9 mouse cellular contexts compared by ENCODE assay signal in the genomic region with DNA sequence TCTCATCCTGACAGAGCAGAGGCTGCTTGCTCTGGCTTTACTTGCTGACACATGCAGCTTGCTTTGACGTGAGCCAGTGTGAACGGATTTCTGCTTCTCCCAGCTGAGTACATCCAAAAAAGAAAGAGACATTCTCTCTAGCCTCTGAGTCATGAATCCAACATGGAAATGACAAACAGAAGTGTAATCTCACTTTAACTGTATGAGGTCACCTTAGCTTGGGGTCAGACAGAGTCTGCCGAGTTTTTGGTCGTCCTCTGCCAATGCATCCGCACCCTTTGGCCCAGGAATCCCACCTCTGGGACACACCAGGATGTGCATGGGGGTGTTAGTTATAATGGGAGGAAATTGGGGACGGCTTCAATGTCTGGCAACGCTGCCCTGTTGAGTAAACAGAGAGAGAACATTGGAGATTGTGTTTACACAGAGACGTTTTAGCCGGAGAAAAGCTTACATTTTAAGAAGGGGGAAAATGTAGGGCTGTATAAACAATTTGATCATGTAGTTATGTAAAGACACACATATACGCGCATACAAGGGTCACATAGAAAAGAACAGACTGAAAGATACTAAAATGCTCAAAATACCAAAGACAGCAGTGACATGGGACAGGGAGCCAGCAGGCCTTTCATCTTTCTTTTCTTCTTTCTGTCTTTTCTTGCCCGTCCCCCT. TPM values are rescaled to one million over a fixed set of nuclear protein-coding genes. Genes with fewer than 3 reads are reported as not detected.
DNase-seq lines count a peak whose midpoint lies in the region; ATAC-seq and TF ChIP-seq lines count a peak whose summit lies in the region.
"Had no signal": no experiment of that assay in that cellular context is flagged by ENCODE, and none has a peak within 500 bp of the region (broad histone marks: within the 10 kb centered on the region; RNA-seq: fewer than 3 reads in every experiment).

No protein-coding gene starts in this region.

- ATAC-seq in embryonic facial prominence, embryonic 15.5 days (ENCODE audit: insufficient number of reproducible peaks, low FRiP score, low TSS enrichment, low read depth): peak; percentile 72; the same call in 1 of the 2 replicates
- no peak for ATAC-seq in midbrain, embryonic 15.5 days (replicated peaks)
- no peak for ATAC-seq in forebrain, postnatal 0 days

- no peaks in the 10 kb centered on the region for H3K9me3 ChIP-seq in embryonic facial prominence, embryonic 15.5 days (replicated peaks)
- no peaks in the 10 kb centered on the region for H3K9me3 ChIP-seq in midbrain, embryonic 15.5 days
- no peaks in the 10 kb centered on the region for H3K9me3 ChIP-seq in forebrain, postnatal 0 days (ENCODE audit: low read length)

- peaks cover 11% of the 10 kb centered on the region; the same call in 1 of the 2 replicates for H3K4me1 ChIP-seq in embryonic facial prominence, embryonic 15.5 days
- H3K4me1 ChIP-seq in small intestine, adult 2 months (ENCODE audit: control insufficient read depth, insufficient read depth, insufficient read length, low read length): peaks cover 2% of the 10 kb centered on the region; the same call in 1 of the 2 replicates
- H3K4me1 ChIP-seq in midbrain, embryonic 15.5 days: no peaks in the 10 kb centered on the region
- no peaks in the 10 kb centered on the region for H3K4me1 ChIP-seq in forebrain, postnatal 0 days (ENCODE audit: insufficient read depth)

- no peak for DNase-seq in left cerebral cortex, adult 2 months (ENCODE audit: extremely low spot score in 1 of 2, low spot score in 2 of 2)
- no peak for DNase-seq in left cerebral cortex, adult 11 months (ENCODE audit: low spot score)
- peak; percentile 65 to 71 for DNase-seq in heart, postnatal 14 days
- no peak for DNase-seq in liver
- no peak for DNase-seq in forebrain, postnatal 0 days
- DNase-seq: midbrain, embryonic 14.5 days had no signal

- no peaks in the 10 kb centered on the region for H3K36me3 ChIP-seq in embryonic facial prominence, embryonic 15.5 days
- no peaks in the 10 kb centered on the region for H3K36me3 ChIP-seq in small intestine, adult 2 months (ENCODE audit: control insufficient read depth, insufficient read depth, low read length)
- H3K36me3 ChIP-seq in midbrain, embryonic 15.5 days (replicated peaks): no peaks in the 10 kb centered on the region
- H3K36me3 ChIP-seq in forebrain, postnatal 0 days (ENCODE audit: insufficient read depth): no peaks in the 10 kb centered on the region

- no peaks in the 10 kb centered on the region for H3K27me3 ChIP-seq in embryonic facial prominence, embryonic 15.5 days
- H3K27me3 ChIP-seq in small intestine, adult 2 months (ENCODE audit: control insufficient read depth, insufficient read depth, low read length): no peaks in the 10 kb centered on the region
- H3K27me3 ChIP-seq in midbrain, embryonic 15.5 days (replicated peaks): 0 out of 2 replicates have a peak, but pooled peaks cover 2% of the 10 kb centered on the region
- no peaks in the 10 kb centered on the region for H3K27me3 ChIP-seq in forebrain, postnatal 0 days (ENCODE audit: insufficient read depth, low read length)

- no peak overlapping the region for H3K4me2 ChIP-seq in embryonic facial prominence, embryonic 15.5 days (replicated peaks)
- H3K4me2 ChIP-seq in midbrain, embryonic 15.5 days: no peak overlapping the region
- H3K4me2 ChIP-seq in forebrain, postnatal 0 days (ENCODE audit: low read depth): no peak overlapping the region

- no peak for TF ChIP-seq POLR2A in small intestine, adult 2 months (IDR thresholded peaks at IDR 0.05; ENCODE audit: low read depth, low read length)

- peak overlapping the region; percentile 16; the same call in 1 of the 2 replicates for H3K27ac ChIP-seq in left cerebral cortex, adult 2 months
- peak overlapping the region; percentile 68 for H3K27ac ChIP-seq in embryonic facial prominence, embryonic 15.5 days (replicated peaks)
- H3K27ac ChIP-seq in small intestine, adult 2 months (ENCODE audit: insufficient read depth, low read depth, low read length): peak overlapping the region; percentile 83
- no peak overlapping the region for H3K27ac ChIP-seq in midbrain, embryonic 15.5 days
- H3K27ac ChIP-seq in forebrain, postnatal 0 days (ENCODE audit: low read depth, low read length): no peak overlapping the region

- no peak overlapping the region for H3K9ac ChIP-seq in embryonic facial prominence, embryonic 15.5 days
- no peak overlapping the region for H3K9ac ChIP-seq in midbrain, embryonic 15.5 days
- H3K9ac ChIP-seq in forebrain, postnatal 0 days: no peak overlapping the region

- no peak overlapping the region for H3K4me3 ChIP-seq in left cerebral cortex, adult 2 months
- H3K4me3 ChIP-seq in embryonic facial prominence, embryonic 15.5 days (replicated peaks): no peak overlapping the region
- H3K4me3 ChIP-seq in small intestine, adult 2 months (ENCODE audit: low read depth, low read length): no peak overlapping the region
- no peak overlapping the region for H3K4me3 ChIP-seq in midbrain, embryonic 15.5 days
- no peak overlapping the region for H3K4me3 ChIP-seq in forebrain, postnatal 0 days (ENCODE audit: low read depth, low read length)

- WGBS in embryonic facial prominence, embryonic 15.5 days: 40% methylated on average over 12 of the region's 12 CpGs
- 28% methylated on average over 12 of the region's 12 CpGs for WGBS in small intestine, adult 2 months
- WGBS in midbrain, embryonic 15.5 days: 76% methylated on average over 12 of the region's 12 CpGs
- WGBS in forebrain, postnatal 0 days: 70% methylated on average over 12 of the region's 12 CpGs

- intact Hi-C loops in left cerebral cortex, adult 2 months (cut with DNase I): no loop called here
- intact Hi-C loops in heart, postnatal 14 days (cut with DNase I): loop anchor here (5.0 kb wide), 1 partner anchor 40 kb away; no protein-coding TSS in a partner anchor

- no peak for TF ChIP-seq CTCF in left cerebral cortex, adult 2 months (IDR thresholded peaks at IDR 0.05)
- no peak for TF ChIP-seq CTCF in small intestine, adult 2 months (IDR thresholded peaks at IDR 0.05; ENCODE audit: extremely low read depth, insufficient read length, insufficient replicate concordance, low read depth, low read length)
- TF ChIP-seq CTCF in forebrain, postnatal 0 days (IDR thresholded peaks at IDR 0.05; ENCODE audit: low read depth): no peak

RNA-seq across cellular contexts. Expression of gene Numbl, which starts 33.7 kb away (rescaled TPM):
- 100 to 1,000 TPM; 117 to 135 TPM for total RNA-seq in left cerebral cortex, adult 2 months (2021)
- polyA plus RNA-seq in embryonic facial prominence, embryonic 15.5 days (2015; fragmentation: Nextera tagmentation; extraction: Ambion mirVana): 48.7 and 49.3 TPM in 2 replicates
- 1 to 10 TPM; 7.9 to 8.5 TPM for total RNA-seq in heart, postnatal 14 days (2021)
- polyA plus RNA-seq in small intestine, adult 2 months (2012; rRNA removed): 8.3 and 9.0 TPM in 2 replicates
- polyA plus RNA-seq in midbrain, embryonic 15.5 days (2015; fragmentation: Nextera tagmentation; extraction: Ambion mirVana): 58.7 and 66.3 TPM in 2 replicates
- 81.6 and 86.4 TPM in 2 replicates for total RNA-seq in forebrain, postnatal 0 days (2014; rRNA removed)
- polyA plus RNA-seq in forebrain, postnatal 0 days (2015; fragmentation: Nextera tagmentation; extraction: Ambion mirVana): 47.5 and 51.7 TPM in 2 replicates

RNA-seq across cellular contexts. Expression of gene Ltbp4, which starts 45.6 kb away (rescaled TPM):
- 10 to 100 TPM; 48.1 to 51.2 TPM for total RNA-seq in left cerebral cortex, adult 2 months (2021)
- 85.5 and 92.3 TPM in 2 replicates for polyA plus RNA-seq in embryonic facial prominence, embryonic 15.5 days (2015; fragmentation: Nextera tagmentation; extraction: Ambion mirVana)
- total RNA-seq in heart, postnatal 14 days (2021): 100 to 1,000 TPM; 354 to 358 TPM
- polyA plus RNA-seq in small intestine, adult 2 months (2012; rRNA removed): 136 and 163 TPM in 2 replicates
- 13.4 and 15.7 TPM in 2 replicates for polyA plus RNA-seq in midbrain, embryonic 15.5 days (2015; fragmentation: Nextera tagmentation; extraction: Ambion mirVana)
- total RNA-seq in forebrain, postnatal 0 days (2014; rRNA removed): 13.4 and 26.7 TPM in 2 replicates
- 8.3 and 11.7 TPM in 2 replicates for polyA plus RNA-seq in forebrain, postnatal 0 days (2015; fragmentation: Nextera tagmentation; extraction: Ambion mirVana)

RNA-seq across cellular contexts. Expression of gene Coq8b, which starts 59.1 kb away (rescaled TPM):
- 10 to 100 TPM; 35.4 to 36.2 TPM for total RNA-seq in left cerebral cortex, adult 2 months (2021)
- 23.0 and 27.1 TPM in 2 replicates for polyA plus RNA-seq in embryonic facial prominence, embryonic 15.5 days (2015; fragmentation: Nextera tagmentation; extraction: Ambion mirVana)
- 1 to 10 TPM; 7.0 to 8.8 TPM for total RNA-seq in heart, postnatal 14 days (2021)
- polyA plus RNA-seq in small intestine, adult 2 months (2012; rRNA removed): 34.7 and 60.7 TPM in 2 replicates
- 26.9 and 27.9 TPM in 2 replicates for polyA plus RNA-seq in midbrain, embryonic 15.5 days (2015; fragmentation: Nextera tagmentation; extraction: Ambion mirVana)
- 25.0 and 26.3 TPM in 2 replicates for total RNA-seq in forebrain, postnatal 0 days (2014; rRNA removed)
- 16.5 and 19.1 TPM in 2 replicates for polyA plus RNA-seq in forebrain, postnatal 0 days (2015; fragmentation: Nextera tagmentation; extraction: Ambion mirVana)

Comparison
In these comparisons a context has a peak if more than half of its experiments do, and no peak if none do; other contexts are left out.
1. DNase-seq: peak in heart, postnatal 14 days (2 of 2); none in left cerebral cortex, adult 2 months (0 of 2), left cerebral cortex, adult 11 months (single experiment), liver (single experiment) and forebrain, postnatal 0 days (single experiment).
2. H3K27ac ChIP-seq: peak in left cerebral cortex, adult 2 months (single experiment), embryonic facial prominence, embryonic 15.5 days (single experiment) and small intestine, adult 2 months (single experiment); none in midbrain, embryonic 15.5 days (single experiment) and forebrain, postnatal 0 days (single experiment).